Mouse (Mus musculus): Measurements from ENCODE around the gene Cyp4f16. TPM values are rescaled to one million over a fixed set of nuclear protein-coding genes. Genes with fewer than 3 reads are reported as not detected.
"Not testable (repeated sequence)": the region's sequence is repeated elsewhere in the genome, so short reads cannot be mapped to it uniquely, and the experiment has no call there.

Gene Cyp4f16
- polyA plus RNA-seq, 1 experiment, result 21.8 TPM

DNA sequence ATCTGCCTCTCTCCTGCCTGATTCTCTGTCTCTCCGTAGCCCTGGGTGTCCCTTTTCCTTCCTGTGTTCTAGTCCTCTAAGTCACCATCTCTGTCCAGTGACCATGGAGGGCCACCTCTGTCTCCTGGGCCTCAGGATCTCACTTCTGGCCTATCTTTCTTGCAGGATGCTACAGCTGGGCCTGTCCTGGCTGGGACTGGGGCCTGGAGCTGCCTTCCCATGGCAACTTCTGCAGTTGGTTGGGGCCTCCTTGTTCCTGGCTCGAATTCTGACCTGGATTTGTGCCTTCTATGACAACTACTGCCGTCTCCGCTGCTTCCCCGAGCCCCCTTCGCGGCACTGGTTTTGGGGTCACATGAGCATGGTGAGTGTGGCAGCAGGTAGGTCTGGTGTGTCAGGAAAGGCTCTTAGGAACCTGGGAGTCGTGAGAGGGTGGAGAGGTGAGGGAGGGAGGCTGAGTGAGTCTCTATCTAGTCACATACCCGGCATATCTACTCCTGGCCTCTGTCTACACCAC is 29.6 kb upstream of the Cyp4f16 start:
- Histone ChIP-seq H3K4me1 (ENCODE audit: control insufficient read depth, insufficient read depth, low read length) (no peaks in the 10 kb centered on the region; the same call in 1 of the 2 replicates), H3K4me3 (replicated peaks; ENCODE audit: insufficient read depth, low read depth, low read length) (peak overlapping the region; percentile 39), H3K27ac (ENCODE audit: insufficient read depth, low read length) (0 out of 2 replicates have a peak overlapping the region, but pooled peaks have one; percentile 9), H3K27me3 (ENCODE audit: control insufficient read depth, insufficient read depth, low read length) (no peaks in the 10 kb centered on the region)
- TF ChIP-seq CTCF (IDR thresholded peaks at IDR 0.05; ENCODE audit: borderline replicate concordance, insufficient read depth, low read depth, low read length), result no peak
- DNase-seq, result peak in 1 of 2 experiments; percentile 13
- WGBS, result 54% methylated on average over 9 of the region's 9 CpGs

- TF ChIP-seq CTCF (IDR thresholded peaks at IDR 0.05; ENCODE audit: borderline replicate concordance, insufficient read depth, low read depth, low read length), result no peak
- TF ChIP-seq POLR2A (IDR thresholded peaks at IDR 0.05; ENCODE audit: borderline replicate concordance, insufficient read depth, low read length), result no peak
- 44% methylated on average over 5 of the region's 5 CpGs for WGBS
- H3K27ac ChIP-seq (ENCODE audit: insufficient read depth, low read length), result no peak overlapping the region
- H3K4me1 ChIP-seq (ENCODE audit: control insufficient read depth, insufficient read depth, low read length), result no peaks in the 10 kb centered on the region
- H3K27me3 ChIP-seq (ENCODE audit: control insufficient read depth, insufficient read depth, low read length), result no peaks in the 10 kb centered on the region
- no peak for DNase-seq
- H3K4me3 ChIP-seq (replicated peaks; ENCODE audit: insufficient read depth, low read depth, low read length), result no peak overlapping the region
Observed at GRCm38 (mm10) chr17:32516126-32516525, 20.2 kb upstream of the Cyp4f16 start.

DNA sequence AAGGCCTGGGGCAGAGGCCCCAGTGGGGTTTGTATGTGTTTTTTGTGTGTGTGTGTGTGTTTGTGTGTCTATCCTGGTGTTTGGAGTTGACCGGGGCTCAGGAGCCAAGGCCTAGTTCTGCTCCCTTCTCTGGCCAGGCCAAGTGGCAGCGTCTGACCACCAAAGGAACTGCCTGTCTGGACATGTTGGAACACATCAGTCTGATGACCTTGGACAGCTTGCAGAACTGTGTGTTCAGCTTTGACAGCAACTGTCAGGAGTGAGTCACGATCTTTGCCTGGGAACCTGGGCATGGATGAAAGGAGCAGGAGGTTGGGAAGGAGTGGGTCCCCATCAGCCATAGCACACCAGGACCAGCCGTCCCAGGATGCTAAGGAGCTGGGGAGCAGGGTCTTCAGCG is 14.4 kb upstream of the Cyp4f16 start:
- H3K27ac ChIP-seq (ENCODE audit: insufficient read depth, low read length), result no peak overlapping the region
- TF ChIP-seq CTCF (IDR thresholded peaks at IDR 0.05; ENCODE audit: borderline replicate concordance, insufficient read depth, low read depth, low read length) (no peak), POLR2A (IDR thresholded peaks at IDR 0.05; ENCODE audit: borderline replicate concordance, insufficient read depth, low read length) (no peak)
- WGBS, result 85% methylated on average over 5 of the region's 5 CpGs
- no peak overlapping the region for H3K4me3 ChIP-seq (replicated peaks; ENCODE audit: insufficient read depth, low read depth, low read length)
- no peak for DNase-seq
- no peaks in the 10 kb centered on the region for H3K27me3 ChIP-seq (ENCODE audit: control insufficient read depth, insufficient read depth, low read length)
- no peaks in the 10 kb centered on the region for H3K4me1 ChIP-seq (ENCODE audit: control insufficient read depth, insufficient read depth, low read length)

DNA sequence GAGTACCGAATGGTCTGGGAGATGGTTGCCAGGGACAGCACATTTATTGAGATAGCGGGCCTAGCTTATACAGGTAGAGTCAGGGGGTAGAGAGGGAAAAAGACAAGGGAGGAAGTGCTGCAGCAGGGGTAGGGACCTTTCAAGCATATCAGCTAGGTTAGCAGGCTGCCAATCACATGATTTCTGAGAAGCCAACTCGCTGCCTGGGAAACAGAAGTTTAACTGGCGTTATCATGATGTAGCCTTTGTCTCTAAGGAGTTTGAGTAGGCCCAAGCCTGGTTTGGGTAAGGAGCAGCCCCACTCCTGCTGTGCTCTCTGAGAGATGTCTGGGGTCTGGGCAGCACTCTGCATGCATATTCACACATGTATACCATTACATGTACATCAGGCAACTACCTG is 14.0 kb upstream of the Cyp4f16 start:
- TF ChIP-seq POLR2A (IDR thresholded peaks at IDR 0.05; ENCODE audit: borderline replicate concordance, insufficient read depth, low read length), result no peak
- TF ChIP-seq CTCF (IDR thresholded peaks at IDR 0.05; ENCODE audit: borderline replicate concordance, insufficient read depth, low read depth, low read length), result no peak
- Histone ChIP-seq H3K27me3 (ENCODE audit: control insufficient read depth, insufficient read depth, low read length) (no peaks in the 10 kb centered on the region), H3K4me1 (ENCODE audit: control insufficient read depth, insufficient read depth, low read length) (no peaks in the 10 kb centered on the region), H3K4me3 (replicated peaks; ENCODE audit: insufficient read depth, low read depth, low read length) (no peak overlapping the region), H3K27ac (ENCODE audit: insufficient read depth, low read length) (no peak overlapping the region)
- 84% methylated on average over 4 of the region's 4 CpGs for WGBS
- DNase-seq, result no peak

DNA sequence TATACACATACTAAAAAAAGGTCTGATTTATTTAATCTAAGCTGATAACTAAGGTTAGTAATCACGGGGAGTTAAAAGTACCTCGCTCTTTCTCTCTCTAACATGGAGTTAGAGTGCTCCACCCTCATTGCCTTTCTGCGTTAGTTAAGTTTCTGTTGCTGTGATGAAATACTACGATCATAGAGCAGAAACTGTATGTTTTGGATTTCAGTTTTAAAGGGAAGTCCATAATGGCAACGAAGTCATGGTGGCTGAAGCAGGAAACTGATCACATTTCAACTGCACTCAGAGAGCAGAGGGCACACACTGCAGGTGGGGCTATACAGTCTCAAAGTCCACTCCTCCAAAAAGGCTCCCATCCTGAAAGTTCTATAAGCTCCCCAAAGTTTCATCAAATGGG is 13.5 kb upstream of the Cyp4f16 start:
- Histone ChIP-seq H3K27ac (ENCODE audit: insufficient read depth, low read length) (no peak overlapping the region), H3K27me3 (ENCODE audit: control insufficient read depth, insufficient read depth, low read length) (no peaks in the 10 kb centered on the region), H3K4me3 (replicated peaks; ENCODE audit: insufficient read depth, low read depth, low read length) (no peak overlapping the region), H3K4me1 (ENCODE audit: control insufficient read depth, insufficient read depth, low read length) (no peaks in the 10 kb centered on the region)
- DNase-seq, result no peak
- 86% methylated on average over 5 of the region's 5 CpGs for WGBS
- TF ChIP-seq POLR2A (IDR thresholded peaks at IDR 0.05; ENCODE audit: borderline replicate concordance, insufficient read depth, low read length) (no peak), CTCF (IDR thresholded peaks at IDR 0.05; ENCODE audit: borderline replicate concordance, insufficient read depth, low read depth, low read length) (no peak)

GRCm38 (mm10) chr17:32523895-32524294 is 12.5 kb upstream of the Cyp4f16 start:
- no peak for DNase-seq
- TF ChIP-seq POLR2A (IDR thresholded peaks at IDR 0.05; ENCODE audit: borderline replicate concordance, insufficient read depth, low read length), result no peak
- no peak for TF ChIP-seq CTCF (IDR thresholded peaks at IDR 0.05; ENCODE audit: borderline replicate concordance, insufficient read depth, low read depth, low read length)
- Histone ChIP-seq H3K27me3 (ENCODE audit: control insufficient read depth, insufficient read depth, low read length) (no peaks in the 10 kb centered on the region), H3K4me3 (replicated peaks; ENCODE audit: insufficient read depth, low read depth, low read length) (no peak overlapping the region), H3K27ac (ENCODE audit: insufficient read depth, low read length) (no peak overlapping the region), H3K4me1 (ENCODE audit: control insufficient read depth, insufficient read depth, low read length) (no peaks in the 10 kb centered on the region)
- WGBS, result 91% methylated on average over 11 of the region's 11 CpGs

GRCm38 (mm10) chr17:32526341-32526740 is 10.0 kb upstream of the Cyp4f16 start:
- 89% methylated on average over 1 of the region's 1 CpGs for WGBS

GRCm38 (mm10) chr17:32527748-32528147 is 8.6 kb upstream of the Cyp4f16 start:
- peak; percentile 8 to 15 for DNase-seq
- Histone ChIP-seq H3K4me1 (ENCODE audit: control insufficient read depth, insufficient read depth, low read length) (no peaks in the 10 kb centered on the region), H3K4me3 (replicated peaks; ENCODE audit: insufficient read depth, low read depth, low read length) (no peak overlapping the region), H3K27ac (ENCODE audit: insufficient read depth, low read length) (no peak overlapping the region), H3K27me3 (ENCODE audit: control insufficient read depth, insufficient read depth, low read length) (no peaks in the 10 kb centered on the region)
- 83% methylated on average over 11 of the region's 11 CpGs for WGBS
- TF ChIP-seq CTCF (IDR thresholded peaks at IDR 0.05; ENCODE audit: borderline replicate concordance, insufficient read depth, low read depth, low read length), result no peak
- TF ChIP-seq POLR2A (IDR thresholded peaks at IDR 0.05; ENCODE audit: borderline replicate concordance, insufficient read depth, low read length), result no peak

More at GRCm38 (mm10) chr17:32526341-32526740, 10.0 kb upstream of the Cyp4f16 start:
- not testable (repeated sequence) for H3K27ac ChIP-seq (ENCODE audit: insufficient read depth, low read length); H3K4me3 ChIP-seq (replicated peaks; ENCODE audit: insufficient read depth, low read depth, low read length); DNase-seq; H3K4me1 ChIP-seq (ENCODE audit: control insufficient read depth, insufficient read depth, low read length); H3K27me3 ChIP-seq (ENCODE audit: control insufficient read depth, insufficient read depth, low read length)

Measured in cerebellum, adult 2 months (tissue).